ENCODE assay signal across 8 mouse cellular contexts in genomic region chr1:82815941-82816716, GRCm38 (mm10). TPM values are rescaled to one million over a fixed set of nuclear protein-coding genes. Genes with fewer than 3 reads are reported as not detected.
A peak's percentile ranks its signal among the peaks of the same experiment; 100 is the strongest.
DNase-seq lines count a peak whose midpoint lies in the region; ATAC-seq lines count a peak whose summit lies in the region.
"Had no signal": no experiment of that assay in that cellular context is flagged by ENCODE, and none has a peak within 500 bp of the region (broad histone marks: within the 10 kb centered on the region; RNA-seq: fewer than 3 reads in every experiment).

No protein-coding gene starts in this region.

- peak overlapping the region; percentile 61 for H3K4me2 ChIP-seq in heart, embryonic 13.5 days
- H3K4me2 ChIP-seq in kidney, embryonic 15.5 days: peak overlapping the region; percentile 27

- peak overlapping the region; percentile 15 for H3K4me3 ChIP-seq in heart, embryonic 13.5 days
- no peak overlapping the region for H3K4me3 ChIP-seq in kidney, embryonic 15.5 days (replicated peaks)
- H3K4me3 ChIP-seq in megakaryocyte, embryonic 14.5 days (replicated peaks): peak overlapping the region; percentile 79
- H3K4me3 ChIP-seq: gastrocnemius, adult 2 months had no signal

- H3K4me1 ChIP-seq in heart, embryonic 13.5 days: peaks cover 32% of the 10 kb centered on the region
- peaks cover 17% of the 10 kb centered on the region for H3K4me1 ChIP-seq in kidney, embryonic 15.5 days
- H3K4me1 ChIP-seq in megakaryocyte, embryonic 14.5 days: peaks cover 13% of the 10 kb centered on the region

- peak overlapping the region; percentile 34 for H3K9ac ChIP-seq in heart, embryonic 13.5 days
- H3K9ac ChIP-seq in kidney, embryonic 15.5 days: no peak overlapping the region

- no peaks in the 10 kb centered on the region for H3K9me3 ChIP-seq in heart, embryonic 13.5 days
- H3K9me3 ChIP-seq in kidney, embryonic 15.5 days (replicated peaks): no peaks in the 10 kb centered on the region
- no peaks in the 10 kb centered on the region for H3K9me3 ChIP-seq in megakaryocyte, embryonic 14.5 days

- intact Hi-C loops in gastrocnemius, postnatal 14 days (cut with DNase I; ENCODE audit: low total_unique reads): no loop called here

- no peaks in the 10 kb centered on the region for H3K27me3 ChIP-seq in heart, embryonic 13.5 days (replicated peaks)
- H3K27me3 ChIP-seq in kidney, embryonic 15.5 days: 0 out of 2 replicates have a peak, but pooled peaks cover 3% of the 10 kb centered on the region
- peaks cover 1% of the 10 kb centered on the region for H3K27me3 ChIP-seq in megakaryocyte, embryonic 14.5 days (replicated peaks)

- H3K27ac ChIP-seq in heart, embryonic 13.5 days (replicated peaks): peak overlapping the region; percentile 66
- no peak overlapping the region for H3K27ac ChIP-seq in kidney, embryonic 15.5 days
- H3K27ac ChIP-seq: gastrocnemius, adult 2 months had no signal

- peak; percentile 67 for ATAC-seq in heart, embryonic 13.5 days (ENCODE audit: extremely low read depth, insufficient number of reproducible peaks, low FRiP score, low TSS enrichment)
- ATAC-seq in kidney, embryonic 15.5 days (replicated peaks; ENCODE audit: low FRiP score): peak; percentile 75

- 23% methylated on average over 17 of the region's 17 CpGs for WGBS in heart, embryonic 13.5 days
- 57% methylated on average over 17 of the region's 17 CpGs for whole genome bisulfite sequencing in kidney, embryonic 15.5 days

- peak; percentile 85 for DNase-seq in c-Kit-positive CD71-positive TER-119-negative erythroid progenitor cells, embryonic 14.5 days (ENCODE audit: low read depth)
- no peak for DNase-seq in right cerebral cortex, adult 2 months (ENCODE audit: low spot score in 2 of 2)
- DNase-seq in gastrocnemius, postnatal 14 days: no peak
- no peak for DNase-seq in left cerebral cortex, adult 18-20 months (ENCODE audit: low spot score in 2 of 2)
- DNase-seq: gastrocnemius, adult 2 months had no signal

- H3K36me3 ChIP-seq in heart, embryonic 13.5 days: no peaks in the 10 kb centered on the region
- no peaks in the 10 kb centered on the region for H3K36me3 ChIP-seq in kidney, embryonic 15.5 days
- H3K36me3 ChIP-seq in megakaryocyte, embryonic 14.5 days (replicated peaks; ENCODE audit: low read length): no peaks in the 10 kb centered on the region

RNA-seq across cellular contexts. Expression of gene Agfg1, which starts 23.2 kb away (rescaled TPM):
- 29.0 and 29.3 TPM in 2 replicates for polyA plus RNA-seq in heart, embryonic 13.5 days (2015; fragmentation: Nextera tagmentation; extraction: Ambion mirVana)
- polyA plus RNA-seq in kidney, embryonic 15.5 days (2015; fragmentation: Nextera tagmentation; extraction: Ambion mirVana): 29.7 and 33.0 TPM in 2 replicates
- 3.0 and 4.2 TPM in 2 replicates for polyA plus RNA-seq in megakaryocyte, embryonic 14.5 days (2012; ENCODE audit: insufficient read depth, low replicate concordance)
- total RNA-seq in gastrocnemius, postnatal 14 days (2021): 10 to 100 TPM; 21.5 to 25.3 TPM
- 10 to 100 TPM; 72.5 to 80.7 TPM for total RNA-seq in left cerebral cortex, adult 18-20 months (2021)

RNA-seq across cellular contexts. Expression of gene Gm47791, which starts 45.1 kb away (rescaled TPM):
- polyA plus RNA-seq in heart, embryonic 13.5 days (2015; fragmentation: Nextera tagmentation; extraction: Ambion mirVana): not detected in 2 replicates
- polyA plus RNA-seq in kidney, embryonic 15.5 days (2015; fragmentation: Nextera tagmentation; extraction: Ambion mirVana): not detected in 2 replicates
- polyA plus RNA-seq in megakaryocyte, embryonic 14.5 days (2012; ENCODE audit: insufficient read depth, low replicate concordance): not detected in 2 replicates
- not detected for total RNA-seq in gastrocnemius, postnatal 14 days (2021)
- not detected for total RNA-seq in left cerebral cortex, adult 18-20 months (2021)
- total RNA-seq: gastrocnemius, adult 2 months had no signal

RNA-seq across cellular contexts. Expression of gene Tm4sf20, which starts 47.9 kb away (rescaled TPM):
- polyA plus RNA-seq in heart, embryonic 13.5 days (2015; fragmentation: Nextera tagmentation; extraction: Ambion mirVana): not detected in 2 replicates
- 1.7 and 2.7 TPM in 2 replicates for polyA plus RNA-seq in kidney, embryonic 15.5 days (2015; fragmentation: Nextera tagmentation; extraction: Ambion mirVana)
- polyA plus RNA-seq in megakaryocyte, embryonic 14.5 days (2012; ENCODE audit: insufficient read depth, low replicate concordance): not detected in 2 replicates
- total RNA-seq in gastrocnemius, postnatal 14 days (2021): not detected
- total RNA-seq in left cerebral cortex, adult 18-20 months (2021): not detected
- total RNA-seq: gastrocnemius, adult 2 months had no signal
